Mouse (Mus musculus): ENCODE measurements at regions not wholly inside any gene's neighbourhood (a gene's known extent, or its start where the extent isn't known, plus 50 kb on each side); places are given as distances from the start of the nearest gene placed in this dataset.

DNA sequence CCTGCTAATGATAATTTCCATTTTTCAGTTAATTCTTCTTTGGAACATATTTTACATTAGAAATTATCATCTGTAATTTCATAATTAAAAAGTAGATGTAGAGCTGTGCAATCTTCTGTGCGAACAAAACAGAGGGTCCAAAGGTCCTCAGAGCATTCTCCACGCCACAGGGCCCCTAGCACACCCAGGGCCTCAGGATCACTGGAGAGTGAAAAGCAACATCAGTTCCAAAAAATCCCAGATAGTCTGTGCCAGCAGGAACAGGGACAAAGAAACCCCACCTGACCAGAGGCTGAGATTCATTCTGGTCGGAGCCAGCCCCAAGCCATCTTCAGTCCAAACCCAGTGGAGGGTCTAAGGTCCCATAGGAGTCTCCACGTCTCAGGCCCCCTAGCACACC lies 684.7 kb upstream of the Vwc2 start:
- DNase-seq, result no peak

DNA sequence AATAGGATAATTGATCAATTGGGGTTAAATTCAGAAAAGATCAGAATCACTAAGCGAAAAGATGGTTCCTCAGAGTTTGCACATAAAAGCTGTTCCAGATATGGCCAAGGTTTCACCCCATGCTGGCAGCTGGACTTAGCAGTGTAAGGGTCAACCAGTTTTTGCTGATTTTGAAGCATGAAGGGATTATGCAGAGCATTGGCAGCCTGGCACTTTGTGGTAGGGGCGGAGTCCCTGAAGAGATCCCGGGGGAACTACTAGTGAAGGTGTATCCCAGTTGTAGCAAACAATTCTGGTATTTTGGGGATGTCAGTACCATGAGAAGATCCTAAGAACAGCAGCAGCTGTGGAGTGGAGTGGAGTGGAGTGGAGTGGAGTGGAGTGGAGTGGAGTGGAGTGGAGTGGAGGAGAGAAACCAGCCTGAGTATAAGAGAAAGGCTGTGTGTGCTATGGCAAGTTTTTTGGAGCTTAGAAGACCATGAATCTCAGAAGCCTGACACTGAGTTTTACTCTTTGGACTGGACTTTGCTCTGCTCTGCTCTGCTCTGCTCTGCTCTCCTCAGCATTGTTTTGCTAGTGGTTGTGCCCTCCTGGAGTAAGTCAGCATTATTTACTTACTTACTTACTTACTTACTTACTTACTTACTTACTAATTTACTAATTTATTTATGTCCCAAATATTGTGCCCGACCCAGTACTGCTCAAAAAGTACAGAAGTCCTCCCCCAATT lies 636.5 kb upstream of the Vwc2 start:
- DNase-seq, result peak; percentile 33

DNA sequence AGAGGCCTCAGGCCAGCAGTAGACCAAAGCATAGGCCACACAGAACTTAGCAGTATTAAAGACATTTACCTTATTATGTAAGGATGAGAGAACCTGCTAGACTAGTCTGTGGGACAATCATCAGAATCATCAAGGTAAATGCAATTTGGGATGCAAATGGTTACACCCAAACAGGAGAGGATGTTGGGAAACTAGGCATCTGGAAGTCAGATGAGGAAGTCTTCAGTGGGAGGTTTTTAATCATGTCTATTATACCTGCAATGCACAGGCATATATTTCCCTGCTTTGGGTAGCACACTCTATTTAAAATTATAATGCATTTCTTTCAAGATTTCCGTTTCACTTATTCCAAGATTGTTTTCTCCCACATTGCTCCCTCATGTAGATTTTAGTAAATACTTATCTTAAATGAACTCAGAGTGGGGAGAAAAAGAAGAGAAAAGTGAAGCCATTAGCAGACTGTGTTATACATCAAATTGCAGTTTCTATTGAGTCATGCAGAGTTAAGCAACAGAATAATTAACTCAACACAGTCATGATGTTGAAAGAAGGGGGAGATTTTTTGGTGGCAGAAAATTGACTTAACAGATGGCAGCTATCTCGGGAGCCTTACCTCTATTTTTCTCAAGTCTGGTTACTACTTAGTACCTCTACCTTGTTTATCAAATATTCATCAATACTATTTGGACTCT lies 632.9 kb upstream of the Vwc2 start:
- DNase-seq, result no peak

DNA sequence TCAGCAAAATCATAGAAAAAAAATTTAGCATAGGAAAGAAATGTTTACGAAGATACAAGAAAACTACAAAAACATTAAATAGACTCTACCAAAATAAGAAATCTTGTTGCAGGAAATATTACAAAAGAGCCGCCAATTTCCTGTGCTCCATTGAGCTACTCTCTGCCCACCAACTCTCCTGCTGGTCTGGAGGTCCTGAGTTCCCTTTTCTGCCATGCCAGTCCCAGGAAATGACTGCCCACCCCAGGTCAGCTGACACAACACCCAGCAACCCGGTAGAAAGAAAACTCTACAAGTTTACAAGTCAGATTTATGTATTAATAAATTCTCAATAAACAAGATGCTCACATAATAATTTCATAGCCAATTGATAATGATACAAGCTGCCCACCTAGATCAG lies 630.0 kb upstream of the Vwc2 start:
- DNase-seq, result no peak

DNA sequence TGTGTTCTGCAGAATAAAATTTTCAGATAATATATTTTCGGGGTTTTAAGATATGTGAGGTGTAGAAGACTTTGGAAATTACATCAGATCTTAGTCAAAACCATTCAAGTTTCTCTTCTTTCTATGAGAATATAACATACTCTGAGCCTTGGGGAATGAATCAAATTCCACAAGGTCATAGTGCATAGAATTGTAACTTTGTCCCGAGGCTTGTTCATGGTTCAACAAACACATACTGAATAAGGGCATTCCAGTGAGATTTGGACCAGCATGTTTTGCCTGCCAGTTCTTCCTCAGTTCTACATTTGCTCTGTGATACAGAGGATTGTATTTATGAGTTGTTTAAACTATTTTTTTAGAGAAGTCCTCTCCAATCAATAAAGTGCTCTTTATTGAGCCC lies 616.6 kb upstream of the Vwc2 start:
- no peak for DNase-seq

DNA sequence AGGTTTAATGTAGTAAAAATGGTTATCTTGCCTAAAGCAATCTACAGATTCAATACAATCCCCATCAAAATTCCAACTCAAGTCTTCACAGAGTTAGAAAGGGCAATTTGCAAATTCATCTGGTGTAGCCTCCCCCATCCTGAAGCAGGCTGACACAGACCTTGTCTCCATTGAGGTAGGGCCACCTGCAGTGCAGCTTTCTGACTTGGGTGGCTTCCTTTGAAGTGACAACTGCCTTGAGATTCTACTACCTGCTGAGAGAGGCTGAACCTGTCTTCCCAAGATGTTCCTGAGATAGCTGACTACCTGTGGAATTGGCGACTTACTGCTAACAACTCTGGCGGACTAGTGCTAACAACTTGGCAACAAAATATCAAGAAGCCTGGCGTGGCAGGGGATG lies 602.8 kb upstream of the Vwc2 start:
- no peak for DNase-seq
